Mouse (Mus musculus): ENCODE measurements around the gene Kif13a. TPM values are rescaled to one million over a fixed set of nuclear protein-coding genes. Genes with fewer than 3 reads are reported as not detected.

The Kif13a gene
- polyA plus RNA-seq, 1 experiment: 38.5 TPM

- Histone ChIP-seq H3K4me3 (replicated peaks; ENCODE audit: insufficient read depth, low read depth, low read length) (no peak overlapping the region), H3K27me3 (ENCODE audit: control insufficient read depth, insufficient read depth, low read length) (no peaks in the 10 kb centered on the region), H3K4me1 (ENCODE audit: control insufficient read depth, insufficient read depth, low read length) (peaks cover 3% of the 10 kb centered on the region; the same call in 1 of the 2 replicates), H3K27ac (ENCODE audit: insufficient read depth, low read length) (no peak overlapping the region)
- DNase-seq: no peak
- TF ChIP-seq CTCF (IDR thresholded peaks at IDR 0.05; ENCODE audit: borderline replicate concordance, insufficient read depth, low read depth, low read length): no peak
- TF ChIP-seq POLR2A (IDR thresholded peaks at IDR 0.05; ENCODE audit: borderline replicate concordance, insufficient read depth, low read length): no peak
- 96% methylated on average over 2 of the region's 2 CpGs for WGBS
Observed at GRCm38 (mm10) chr13:46919797-46920196, 9.9 kb downstream of the Kif13a start.

- WGBS: 90% methylated on average over 5 of the region's 5 CpGs
- TF ChIP-seq POLR2A (IDR thresholded peaks at IDR 0.05; ENCODE audit: borderline replicate concordance, insufficient read depth, low read length) (no peak), CTCF (IDR thresholded peaks at IDR 0.05; ENCODE audit: borderline replicate concordance, insufficient read depth, low read depth, low read length) (no peak)
- Histone ChIP-seq H3K27me3 (ENCODE audit: control insufficient read depth, insufficient read depth, low read length) (no peaks in the 10 kb centered on the region), H3K4me1 (ENCODE audit: control insufficient read depth, insufficient read depth, low read length) (peaks cover 3% of the 10 kb centered on the region; the same call in 1 of the 2 replicates), H3K27ac (ENCODE audit: insufficient read depth, low read length) (no peak overlapping the region), H3K4me3 (replicated peaks; ENCODE audit: insufficient read depth, low read depth, low read length) (no peak overlapping the region)
- no peak for DNase-seq
Observed at GRCm38 (mm10) chr13:46918509-46918908, 11.2 kb downstream of the Kif13a start.

- TF ChIP-seq POLR2A (IDR thresholded peaks at IDR 0.05; ENCODE audit: borderline replicate concordance, insufficient read depth, low read length): no peak
- TF ChIP-seq CTCF (IDR thresholded peaks at IDR 0.05; ENCODE audit: borderline replicate concordance, insufficient read depth, low read depth, low read length): no peak
- Histone ChIP-seq H3K27ac (ENCODE audit: insufficient read depth, low read length) (peak overlapping the region; percentile 34; the same call in 1 of the 2 replicates), H3K27me3 (ENCODE audit: control insufficient read depth, insufficient read depth, low read length) (no peaks in the 10 kb centered on the region), H3K4me3 (replicated peaks; ENCODE audit: insufficient read depth, low read depth, low read length) (no peak overlapping the region), H3K4me1 (ENCODE audit: control insufficient read depth, insufficient read depth, low read length) (peaks cover 16% of the 10 kb centered on the region)
- DNase-seq: no peak
- 77% methylated on average over 6 of the region's 6 CpGs for WGBS
Observed at GRCm38 (mm10) chr13:46911960-46912359, 17.7 kb downstream of the Kif13a start.

- no peak overlapping the region for H3K4me3 ChIP-seq (replicated peaks; ENCODE audit: insufficient read depth, low read depth, low read length)
- TF ChIP-seq CTCF (IDR thresholded peaks at IDR 0.05; ENCODE audit: borderline replicate concordance, insufficient read depth, low read depth, low read length) (no peak), POLR2A (IDR thresholded peaks at IDR 0.05; ENCODE audit: borderline replicate concordance, insufficient read depth, low read length) (no peak)
- WGBS: 12% methylated on average over 11 of the region's 11 CpGs
- DNase-seq: peak; percentile 55 to 66
- peak overlapping the region; percentile 25; the same call in 1 of the 2 replicates for H3K27ac ChIP-seq (ENCODE audit: insufficient read depth, low read length)
- no peaks in the 10 kb centered on the region for H3K27me3 ChIP-seq (ENCODE audit: control insufficient read depth, insufficient read depth, low read length)
- peaks cover 18% of the 10 kb centered on the region for H3K4me1 ChIP-seq (ENCODE audit: control insufficient read depth, insufficient read depth, low read length)
Observed at GRCm38 (mm10) chr13:46911018-46911419, 18.6 kb downstream of the Kif13a start.

- H3K4me1 ChIP-seq (ENCODE audit: control insufficient read depth, insufficient read depth, low read length): peaks cover 19% of the 10 kb centered on the region
- H3K4me3 ChIP-seq (replicated peaks; ENCODE audit: insufficient read depth, low read depth, low read length): no peak overlapping the region
- H3K27ac ChIP-seq (ENCODE audit: insufficient read depth, low read length): no peak overlapping the region
- H3K27me3 ChIP-seq (ENCODE audit: control insufficient read depth, insufficient read depth, low read length): no peaks in the 10 kb centered on the region
- no peak for DNase-seq
- 82% methylated on average over 3 of the region's 3 CpGs for WGBS
- TF ChIP-seq POLR2A (IDR thresholded peaks at IDR 0.05; ENCODE audit: borderline replicate concordance, insufficient read depth, low read length) (no peak), CTCF (IDR thresholded peaks at IDR 0.05; ENCODE audit: borderline replicate concordance, insufficient read depth, low read depth, low read length) (no peak)
Observed at GRCm38 (mm10) chr13:46909946-46910345, 19.7 kb downstream of the Kif13a start.

GRCm38 (mm10) chr13:46909005-46909565 is 20.6 kb downstream of the Kif13a start:
- DNase-seq: no peak
- TF ChIP-seq POLR2A (IDR thresholded peaks at IDR 0.05; ENCODE audit: borderline replicate concordance, insufficient read depth, low read length) (no peak), CTCF (IDR thresholded peaks at IDR 0.05; ENCODE audit: borderline replicate concordance, insufficient read depth, low read depth, low read length) (no peak)
- Histone ChIP-seq H3K27me3 (ENCODE audit: control insufficient read depth, insufficient read depth, low read length) (no peaks in the 10 kb centered on the region), H3K4me3 (replicated peaks; ENCODE audit: insufficient read depth, low read depth, low read length) (no peak overlapping the region), H3K27ac (ENCODE audit: insufficient read depth, low read length) (no peak overlapping the region), H3K4me1 (ENCODE audit: control insufficient read depth, insufficient read depth, low read length) (peaks cover 19% of the 10 kb centered on the region)
- 79% methylated on average over 12 of the region's 12 CpGs for WGBS

- peaks cover 19% of the 10 kb centered on the region for H3K4me1 ChIP-seq (ENCODE audit: control insufficient read depth, insufficient read depth, low read length)
- no peaks in the 10 kb centered on the region for H3K27me3 ChIP-seq (ENCODE audit: control insufficient read depth, insufficient read depth, low read length)
- H3K4me3 ChIP-seq (replicated peaks; ENCODE audit: insufficient read depth, low read depth, low read length): no peak overlapping the region
- TF ChIP-seq POLR2A (IDR thresholded peaks at IDR 0.05; ENCODE audit: borderline replicate concordance, insufficient read depth, low read length) (no peak), CTCF (IDR thresholded peaks at IDR 0.05; ENCODE audit: borderline replicate concordance, insufficient read depth, low read depth, low read length) (no peak)
- no peak overlapping the region for H3K27ac ChIP-seq (ENCODE audit: insufficient read depth, low read length)
- no peak for DNase-seq
- WGBS: 83% methylated on average over 2 of the region's 2 CpGs
Observed at GRCm38 (mm10) chr13:46908387-46908786, 21.3 kb downstream of the Kif13a start.

GRCm38 (mm10) chr13:46907861-46908260 is 21.8 kb downstream of the Kif13a start:
- TF ChIP-seq CTCF (IDR thresholded peaks at IDR 0.05; ENCODE audit: borderline replicate concordance, insufficient read depth, low read depth, low read length) (no peak), POLR2A (IDR thresholded peaks at IDR 0.05; ENCODE audit: borderline replicate concordance, insufficient read depth, low read length) (no peak)
- DNase-seq: no peak
- peaks cover 19% of the 10 kb centered on the region for H3K4me1 ChIP-seq (ENCODE audit: control insufficient read depth, insufficient read depth, low read length)
- no peak overlapping the region for H3K4me3 ChIP-seq (replicated peaks; ENCODE audit: insufficient read depth, low read depth, low read length)
- WGBS: 66% methylated on average over 10 of the region's 10 CpGs
- no peaks in the 10 kb centered on the region for H3K27me3 ChIP-seq (ENCODE audit: control insufficient read depth, insufficient read depth, low read length)
- H3K27ac ChIP-seq (ENCODE audit: insufficient read depth, low read length): no peak overlapping the region

All from cerebellum, adult 2 months (tissue).